ENCODE assay signal across 26 mouse cellular contexts in the genomic region with DNA sequence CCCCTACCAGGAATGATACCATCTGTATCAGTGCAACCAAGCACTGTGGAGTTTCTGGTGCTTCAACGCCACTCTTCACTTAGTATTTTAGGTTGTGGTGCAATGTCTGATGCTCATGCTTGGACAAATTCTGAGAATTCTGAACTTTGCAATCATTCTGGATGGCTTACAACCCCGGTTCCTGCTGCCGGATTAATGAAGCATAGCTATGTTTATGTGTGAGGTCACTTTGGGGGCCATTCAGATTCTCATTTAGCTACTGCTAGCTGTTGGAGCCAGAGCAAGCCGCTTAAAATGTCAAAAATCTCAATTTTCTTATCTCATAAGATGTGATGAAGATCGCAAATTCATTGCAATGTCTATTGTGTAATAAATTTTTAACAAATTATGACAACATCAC. TPM values are rescaled to one million over a fixed set of nuclear protein-coding genes. Genes with fewer than 3 reads are reported as not detected.
A peak's percentile ranks its signal among the peaks of the same experiment; 100 is the strongest.
DNase-seq lines count a peak whose midpoint lies in the region; ATAC-seq and TF ChIP-seq lines count a peak whose summit lies in the region.
"Had no signal": no experiment of that assay in that cellular context is flagged by ENCODE, and none has a peak within 500 bp of the region (broad histone marks: within the 10 kb centered on the region; RNA-seq: fewer than 3 reads in every experiment).

No protein-coding gene starts in this region.

- WGBS in kidney, adult 2 months, result 41% methylated on average over 5 of the region's 5 CpGs
- WGBS in kidney, embryonic 14.5 days, result 39% methylated on average over 5 of the region's 5 CpGs

- no peak for ATAC-seq in kidney, embryonic 14.5 days (ENCODE audit: low FRiP score, low TSS enrichment)
- ATAC-seq: forebrain, embryonic 14.5 days; inflammation-experienced regulatory T-cells, adult 6 months had no signal

- 0 out of 2 replicates have a peak, but pooled peaks cover 4% of the 10 kb centered on the region for H3K4me1 ChIP-seq in kidney, adult 2 months (ENCODE audit: control insufficient read depth, insufficient read depth, low read length)
- peaks cover 27% of the 10 kb centered on the region for H3K4me1 ChIP-seq in kidney, embryonic 14.5 days (ENCODE audit: control insufficient read depth, insufficient read depth, low read length)
- H3K4me1 ChIP-seq: hindbrain, embryonic 15.5 days had no signal

- peak; percentile 63 for DNase-seq in kidney, adult 2 months
- DNase-seq in kidney, postnatal 36 days, result no peak
- DNase-seq in kidney, postnatal 10 days, result peak; percentile 50
- DNase-seq in lung, postnatal 10 days, result peak; percentile 42
- DNase-seq in lung, postnatal 14 days, result no peak
- DNase-seq in lung, postnatal 4 days, result peak; percentile 16 to 36
- no peak for DNase-seq in left cerebral cortex, postnatal 10 days (ENCODE audit: extremely low spot score in 1 of 2, low spot score in 2 of 2)
- DNase-seq: adrenal gland, postnatal 14 days; cerebellum, adult 11 months; cerebellum, adult 9-10 months; cerebellum, postnatal 36 days; gastrocnemius, postnatal 25 days; heart, postnatal 4 days; layer of hippocampus, postnatal 36 days; midbrain, embryonic 14.5 days; thymus, adult 2 months; thymus, postnatal 4 days had no signal

- TF ChIP-seq POLR2A in kidney, adult 2 months (IDR thresholded peaks at IDR 0.05; ENCODE audit: low read depth, low read length), result no peak

- no peak overlapping the region for H3K4me2 ChIP-seq in kidney, embryonic 14.5 days (replicated peaks; ENCODE audit: low read depth, low read length)
- H3K4me2 ChIP-seq: heart, embryonic 12.5 days; hindbrain, embryonic 15.5 days; limb, embryonic 15.5 days had no signal

- TF ChIP-seq CTCF in kidney, adult 2 months (conservative IDR thresholded peaks at IDR 0.05; ENCODE audit: insufficient read depth, insufficient read length, low read depth, low read length), result no peak

- no peak overlapping the region for H3K9ac ChIP-seq in kidney, embryonic 14.5 days (ENCODE audit: low read depth, low read length)
- H3K9ac ChIP-seq: heart, embryonic 12.5 days; hindbrain, embryonic 15.5 days; limb, embryonic 15.5 days; liver, embryonic 14.5 days had no signal

- H3K27ac ChIP-seq in kidney, adult 2 months (ENCODE audit: insufficient read depth, low read depth, low read length), result no peak overlapping the region
- H3K27ac ChIP-seq in kidney, embryonic 14.5 days (ENCODE audit: low read depth, low read length), result no peak overlapping the region
- H3K27ac ChIP-seq: hindbrain, embryonic 15.5 days; limb, embryonic 10.5 days; limb, embryonic 15.5 days; liver, embryonic 14.5 days had no signal

- H3K4me3 ChIP-seq in kidney, adult 2 months (ENCODE audit: insufficient read depth, low read depth, low read length), result no peak overlapping the region
- no peak overlapping the region for H3K4me3 ChIP-seq in kidney, embryonic 14.5 days (ENCODE audit: low read length)
- H3K4me3 ChIP-seq: heart, embryonic 12.5 days; hindbrain, embryonic 15.5 days; limb, embryonic 10.5 days; limb, embryonic 15.5 days had no signal

- H3K9me3 ChIP-seq in kidney, embryonic 14.5 days (ENCODE audit: control insufficient read depth, low read length), result no peaks in the 10 kb centered on the region
- H3K9me3 ChIP-seq: G1E; heart, embryonic 12.5 days; hindbrain, embryonic 15.5 days; limb, embryonic 10.5 days; limb, embryonic 15.5 days had no signal

- intact Hi-C loops in left cerebral cortex, postnatal 10 days (cut with DNase I), result no loop called here

- no peaks in the 10 kb centered on the region for H3K36me3 ChIP-seq in kidney, adult 2 months (ENCODE audit: control insufficient read depth, insufficient read depth, low read length)
- no peaks in the 10 kb centered on the region for H3K36me3 ChIP-seq in kidney, embryonic 14.5 days (ENCODE audit: control insufficient read depth, insufficient read depth, low read length)
- H3K36me3 ChIP-seq: G1E; heart, embryonic 12.5 days; hindbrain, embryonic 15.5 days; limb, embryonic 10.5 days; limb, embryonic 15.5 days had no signal

- H3K27me3 ChIP-seq in kidney, adult 2 months (replicated peaks; ENCODE audit: control insufficient read depth, insufficient read depth, low read length), result no peaks in the 10 kb centered on the region
- H3K27me3 ChIP-seq in kidney, embryonic 14.5 days (ENCODE audit: control insufficient read depth, insufficient read depth, low read length), result no peaks in the 10 kb centered on the region; the same call in 1 of the 2 replicates
- H3K27me3 ChIP-seq: heart, embryonic 12.5 days; hindbrain, embryonic 15.5 days; limb, embryonic 15.5 days had no signal

RNA-seq across cellular contexts. Expression of a gene that starts 6.2 kb away (rescaled TPM):
- polyA plus RNA-seq in kidney, adult 2 months (2012; rRNA removed), result 17.6 and 21.4 TPM in 2 replicates
- 74.3 and 95.7 TPM in 2 replicates for polyA plus RNA-seq in kidney, embryonic 14.5 days (2014; fragmentation: Nextera tagmentation; extraction: Ambion mirVana)
- 10 to 100 TPM; 13.0 to 14.9 TPM for total RNA-seq in left cerebral cortex, postnatal 10 days (2021)

Comparison
In these comparisons a context has a peak if more than half of its experiments do, and no peak if none do; other contexts are left out.
1. DNase-seq: peak in kidney, adult 2 months (single experiment), kidney, postnatal 10 days (single experiment), lung, postnatal 10 days (single experiment) and lung, postnatal 4 days (2 of 2); none in kidney, postnatal 36 days (0 of 2), lung, postnatal 14 days (single experiment) and left cerebral cortex, postnatal 10 days (0 of 2).